Mouse (Mus musculus) C2C12 (cell line): Measurements from ENCODE around the gene Rpl6. TPM values are rescaled to one million over a fixed set of nuclear protein-coding genes. Genes with fewer than 3 reads are reported as not detected.
"Not testable (repeated sequence)": the region's sequence is repeated elsewhere in the genome, so short reads cannot be mapped to it uniquely, and the experiment has no call there.

Source experiments
- H3K27me3 ChIP-seq: one replicate; pipeline ENCODE4 v1.6.1; 2011; ENCODE audit not compliant: control insufficient read depth, insufficient read depth, insufficient read length
- H3K36me3 ChIP-seq: one replicate; pipeline ENCODE4 v1.6.1; 2011; ENCODE audit not compliant: control insufficient read depth, insufficient read depth
- H3K4me3 ChIP-seq: one replicate; pipeline ENCODE4 v1.5.1; 2011; ENCODE audit warnings: mild to moderate bottlenecking, control low read depth; ENCODE audit not compliant: poor library complexity, insufficient read depth, severe bottlenecking
- H3K79me2 ChIP-seq: one replicate; pipeline ENCODE4 v1.6.1; 2011; ENCODE audit not compliant: control insufficient read depth, insufficient read depth
- H3K79me3 ChIP-seq: one replicate; pipeline ENCODE4 v1.6.1; 2011; ENCODE audit warnings: low read depth, control low read depth
- H3ac ChIP-seq: one replicate; pipeline ENCODE3; 2011; ENCODE audit warnings: low read depth; ENCODE audit not compliant: control insufficient read depth, insufficient read length
- CEBPB ChIP-seq: IDR thresholded peaks from one replicate; pipeline ENCODE4 v1.6.1; 2011; ENCODE audit warnings: low read depth, mild to moderate bottlenecking, control low read depth, moderate library complexity
- CTCF ChIP-seq: IDR thresholded peaks from one replicate; pipeline ENCODE4 v1.5.1; 2011; ENCODE audit not compliant: control insufficient read depth, insufficient read depth, insufficient read length
- FOSL1 ChIP-seq: IDR thresholded peaks from one replicate; pipeline ENCODE4 v1.8.0; 2011; ENCODE audit warnings: mild to moderate bottlenecking, low read length; ENCODE audit not compliant: poor library complexity, insufficient read depth, severe bottlenecking
- MAX ChIP-seq: IDR thresholded peaks from one replicate; pipeline ENCODE4 v1.6.1; 2011; ENCODE audit warnings: mild to moderate bottlenecking, control low read depth
- MYOD1 ChIP-seq: IDR thresholded peaks from one replicate; pipeline ENCODE4 v1.6.1; 2011; ENCODE audit warnings: low read depth; ENCODE audit not compliant: control insufficient read depth, insufficient read length
- MYOG ChIP-seq: IDR thresholded peaks from one replicate; pipeline ENCODE4 v1.6.1; 2011; ENCODE audit not compliant: control insufficient read depth, insufficient read length; ENCODE audit errors: extremely low read depth
- USF1 ChIP-seq: IDR thresholded peaks from one replicate; pipeline ENCODE4 v1.6.1; 2011; ENCODE audit warnings: low read depth, mild to moderate bottlenecking, control low read depth, moderate library complexity
- polyA plus RNA-seq: library from polyadenylated mRNA; unstranded; fragments of >200 nt; fragmentation: generic; extraction: Trizol; gene quantifications from one replicate; pipeline ENCODE4 v1.2.1, GENCODE M21; 2012; ENCODE audit warnings: missing spikeins

Rpl6 gene
- polyA plus RNA-seq, 1 experiment: 1,946 TPM

DNA sequence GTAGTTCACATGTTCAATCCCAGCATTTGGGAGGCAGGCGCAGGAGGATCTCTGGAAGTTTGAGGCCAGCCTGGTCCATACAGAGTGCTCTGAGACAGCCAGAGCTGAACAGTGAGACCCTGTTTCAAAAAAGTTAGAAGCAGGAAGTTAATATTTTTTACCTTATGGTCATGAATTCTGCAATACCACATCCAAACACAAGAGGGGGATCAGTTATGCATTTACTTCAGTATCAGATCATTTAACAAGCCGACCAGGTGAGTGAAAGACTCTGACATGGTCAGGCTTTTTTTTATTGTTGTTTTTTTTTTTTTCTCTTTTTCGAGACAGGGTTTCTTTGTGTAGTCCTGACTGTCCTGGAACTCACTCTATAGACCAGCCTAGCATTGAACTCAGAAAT, 2.5 kb upstream of the Rpl6 start:
- H3ac ChIP-seq: no peak overlapping the region
- peaks cover 19% of the 10 kb centered on the region for H3K36me3 ChIP-seq
- peaks cover 3% of the 10 kb centered on the region for H3K27me3 ChIP-seq
- no peak for TF ChIP-seq CTCF
- no peak for TF ChIP-seq CEBPB
- no peak for TF ChIP-seq FOSL1
- no peak for TF ChIP-seq MAX
- no peak for TF ChIP-seq MYOD1
- no peak for TF ChIP-seq MYOG
- no peak for TF ChIP-seq USF1
- peaks cover 22% of the 10 kb centered on the region for H3K79me3 ChIP-seq
- H3K79me2 ChIP-seq: peaks cover 24% of the 10 kb centered on the region
- H3K4me3 ChIP-seq: no peak overlapping the region

GRCm38 (mm10) chr5:121202467-121202866, 1.8 kb upstream of the Rpl6 start:
- H3K4me3 ChIP-seq: no peak overlapping the region
- no peak for TF ChIP-seq FOSL1
- TF ChIP-seq USF1: no peak
- no peak for TF ChIP-seq MYOD1
- TF ChIP-seq CTCF: no peak
- TF ChIP-seq CEBPB: no peak
- no peak for TF ChIP-seq MYOG
- no peak for TF ChIP-seq MAX
- peaks cover 29% of the 10 kb centered on the region for H3K79me3 ChIP-seq
- H3K27me3 ChIP-seq: peaks cover 3% of the 10 kb centered on the region
- H3K36me3 ChIP-seq: peaks cover 26% of the 10 kb centered on the region
- peaks cover 31% of the 10 kb centered on the region for H3K79me2 ChIP-seq
- no peak overlapping the region for H3ac ChIP-seq

DNA sequence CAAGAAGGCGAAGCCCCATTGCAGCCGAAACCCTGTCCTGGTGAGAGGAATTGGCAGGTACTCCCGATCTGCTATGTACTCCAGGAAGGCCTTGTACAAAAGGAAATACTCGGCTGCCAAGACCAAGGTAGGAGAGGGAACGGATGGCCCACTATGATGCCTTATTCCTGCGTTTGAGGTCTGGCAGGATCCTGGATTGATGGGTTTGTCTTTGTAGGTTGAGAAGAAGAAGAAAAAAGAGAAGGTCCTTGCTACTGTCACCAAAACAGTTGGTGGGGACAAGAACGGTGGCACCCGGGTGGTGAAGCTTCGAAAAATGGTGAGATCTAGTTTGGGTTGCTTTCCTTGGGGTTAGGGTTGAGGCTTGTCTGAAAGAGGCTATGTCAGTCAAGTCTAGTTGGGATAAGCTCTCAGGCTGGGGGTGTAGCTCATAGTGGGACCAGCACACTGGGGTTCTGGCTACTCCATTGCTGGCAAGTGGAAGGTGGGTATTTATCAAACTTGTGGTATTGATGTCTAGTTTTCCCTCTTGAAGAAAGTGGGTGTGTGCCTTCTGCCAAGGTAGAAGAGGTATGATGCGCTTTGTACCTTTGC, 1.4 kb downstream of the Rpl6 start:
- not testable (repeated sequence) for H3K27me3 ChIP-seq
- H3K4me3 ChIP-seq: peak overlapping the region; percentile 90
- peaks cover 46% of the 10 kb centered on the region for H3K79me3 ChIP-seq
- peaks cover 58% of the 10 kb centered on the region for H3K36me3 ChIP-seq
- peak overlapping the region; percentile 72 for H3ac ChIP-seq
- H3K79me2 ChIP-seq: peaks cover 56% of the 10 kb centered on the region

- peaks cover 67% of the 10 kb centered on the region for H3K36me3 ChIP-seq
- peak overlapping the region; percentile 72 for H3ac ChIP-seq
- H3K79me3 ChIP-seq: peaks cover 46% of the 10 kb centered on the region
- TF ChIP-seq CTCF (no peak), MYOG (no peak), FOSL1 (no peak), USF1 (no peak), CEBPB (no peak), MYOD1 (no peak), MAX (no peak)
- H3K4me3 ChIP-seq: peak overlapping the region; percentile 90
- H3K79me2 ChIP-seq: peaks cover 56% of the 10 kb centered on the region
- no peaks in the 10 kb centered on the region for H3K27me3 ChIP-seq
These were observed 2.3 kb downstream of the Rpl6 start for GRCm38 (mm10) chr5:121206540-121206939.

GRCm38 (mm10) chr5:121206984-121207383, 2.7 kb downstream of the Rpl6 start:
- Histone ChIP-seq H3K79me3 (peaks cover 46% of the 10 kb centered on the region), H3K36me3 (peaks cover 71% of the 10 kb centered on the region), H3ac (peak overlapping the region; percentile 26), H3K27me3 (no peaks in the 10 kb centered on the region), H3K4me3 (no peak overlapping the region), H3K79me2 (peaks cover 56% of the 10 kb centered on the region)
- TF ChIP-seq MYOD1 (no peak), USF1 (no peak), CEBPB (no peak), MYOG (no peak), CTCF (no peak), FOSL1 (no peak), MAX (no peak)

DNA sequence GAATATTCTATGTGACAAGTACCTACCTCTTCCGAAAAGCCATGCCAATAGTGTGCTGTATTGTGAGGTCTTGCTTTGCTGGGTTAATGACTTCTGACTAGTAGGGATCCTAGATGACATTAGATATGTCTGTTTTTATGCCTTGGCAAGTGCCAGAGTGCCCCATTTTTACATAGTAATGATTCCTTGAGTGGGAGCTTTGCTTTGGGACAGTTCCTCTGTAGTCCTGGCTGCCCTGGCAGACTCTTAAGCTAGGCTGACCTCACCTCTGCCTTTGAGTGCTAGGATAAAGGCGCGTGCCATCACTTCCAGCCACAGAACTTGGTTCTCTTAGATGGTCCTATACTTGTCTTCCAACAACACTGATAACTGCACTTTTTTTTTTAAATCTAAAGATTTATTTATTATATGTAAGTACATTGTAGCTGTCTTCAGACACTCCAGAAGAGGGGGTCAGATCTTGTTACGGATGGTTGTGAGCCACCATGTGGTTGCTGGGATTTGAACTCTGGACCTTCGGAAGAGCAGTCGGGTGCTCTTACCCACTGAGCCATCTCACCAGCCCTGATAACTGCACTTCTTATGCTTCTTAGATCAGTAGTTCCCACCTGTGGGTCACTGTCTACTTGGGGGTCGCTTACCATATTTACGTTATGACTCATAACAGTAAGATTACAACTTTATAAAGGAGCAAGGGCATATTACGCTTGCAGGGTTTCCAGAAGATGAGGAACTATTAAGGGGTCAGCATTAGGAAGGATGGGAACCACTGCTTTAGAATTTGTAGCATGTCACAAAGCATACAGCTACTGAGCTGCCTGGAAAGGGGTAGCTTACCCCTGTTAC, 5.7 kb downstream of the Rpl6 start:
- H3K27me3 ChIP-seq: no peaks in the 10 kb centered on the region
- TF ChIP-seq MYOD1 (no peak), MYOG (no peak), CEBPB (no peak), FOSL1 (no peak), CTCF (no peak), USF1 (no peak), MAX (no peak)
- H3K79me3 ChIP-seq: peaks cover 41% of the 10 kb centered on the region
- peaks cover 49% of the 10 kb centered on the region for H3K79me2 ChIP-seq
- no peak overlapping the region for H3ac ChIP-seq
- H3K4me3 ChIP-seq: no peak overlapping the region
- H3K36me3 ChIP-seq: peaks cover 84% of the 10 kb centered on the region
